Mouse (Mus musculus): ENCODE data around the gene Gpr1. TPM values are rescaled to one million over a fixed set of nuclear protein-coding genes. Genes with fewer than 3 reads are reported as not detected.

The Gpr1 gene
- total and polyA plus RNA-seq, 3 experiments, result 0.02 to 0.16 TPM; not detected in 1

DNA sequence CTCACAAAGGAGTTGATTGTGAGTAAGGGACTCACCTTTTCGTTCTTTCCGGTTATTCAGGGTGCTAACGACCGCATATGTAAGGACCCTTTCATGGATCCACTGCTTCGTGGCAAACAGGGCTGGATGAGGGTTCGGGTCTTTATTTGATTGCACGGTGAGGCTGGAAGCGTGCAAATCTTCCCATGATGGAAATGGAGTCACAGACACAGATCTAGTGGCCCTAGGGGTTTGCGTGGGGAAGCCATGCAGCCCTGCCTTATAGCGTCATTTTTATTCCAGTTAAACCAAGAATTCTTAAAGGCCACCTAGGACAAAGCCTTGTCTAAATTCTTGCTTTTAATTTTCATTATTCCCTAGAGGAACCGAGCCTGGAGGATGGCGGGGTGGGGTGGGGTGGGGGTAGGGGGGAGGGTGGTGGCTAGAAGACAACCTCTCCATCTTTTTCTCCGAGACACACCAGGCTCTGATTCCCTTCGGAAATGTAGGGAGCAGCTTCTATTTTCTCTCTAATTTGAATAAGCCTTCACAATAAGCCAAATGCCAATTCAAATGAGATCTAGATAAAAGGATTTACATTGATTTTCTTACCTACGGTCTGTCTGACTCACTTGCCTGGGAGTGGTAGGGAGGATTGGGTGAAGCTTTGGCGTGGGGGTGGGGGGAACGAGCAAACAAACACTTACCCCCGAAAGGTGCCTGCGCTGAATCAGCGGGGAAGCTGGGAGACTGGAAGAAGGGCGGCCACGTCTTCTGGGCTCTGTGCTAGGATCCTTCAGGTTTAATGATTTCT lies 669 bp downstream of the Gpr1 start:
- DNase-seq (ENCODE audit: low spot score) (no peak), ATAC-seq (ENCODE audit: extremely low read depth, insufficient number of reproducible peaks, low FRiP score, poor library complexity, severe bottlenecking) (no peak)
- Histone ChIP-seq H3K27me3 (ENCODE audit: insufficient read depth, low read length) (peaks cover 9% of the 10 kb centered on the region), H3K36me3 (replicated peaks) (no peaks in the 10 kb centered on the region), H3K9me3 (replicated peaks) (no peaks in the 10 kb centered on the region), H3K4me1 (ENCODE audit: insufficient read depth, low read depth, low read length) (peaks cover 2% of the 10 kb centered on the region; the same call in 1 of the 2 replicates), H3K4me3 (ENCODE audit: low read depth, low read length) (no peak overlapping the region)
- no peak for TF ChIP-seq TAL1 (conservative IDR thresholded peaks at IDR 0.05; ENCODE audit: low read depth, low read length)

DNA sequence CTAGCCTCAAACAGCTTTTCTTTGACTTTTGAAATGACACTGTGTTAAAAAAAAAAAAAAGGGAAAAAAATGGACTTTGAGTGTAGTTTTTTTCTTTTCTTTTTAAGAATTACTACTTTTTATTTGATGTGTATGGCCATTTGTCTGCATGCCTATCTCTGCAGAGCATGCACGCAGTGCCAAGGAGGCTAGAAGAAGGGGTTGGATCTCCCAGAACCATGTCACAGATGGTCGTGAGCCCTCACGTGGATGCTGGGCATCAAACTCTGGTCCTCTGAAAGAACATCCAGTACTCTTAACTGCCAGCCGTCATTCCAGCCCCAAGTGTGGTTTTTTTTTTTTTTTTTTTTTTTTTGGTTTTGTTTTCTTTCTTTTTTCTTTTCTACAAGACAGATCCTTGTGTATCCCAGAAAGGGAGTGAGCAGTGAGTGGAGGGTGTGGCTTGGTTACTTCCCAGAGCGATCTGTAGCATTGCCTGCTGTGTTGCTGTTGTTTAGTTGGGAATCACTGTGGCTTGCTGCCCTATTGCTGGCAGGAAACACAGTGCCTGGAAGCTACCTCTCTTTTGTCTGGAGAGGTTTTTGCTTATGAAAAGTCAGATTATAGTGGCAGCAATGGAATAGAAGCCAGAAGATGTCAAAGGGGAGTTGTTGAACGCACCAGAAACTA lies 4.3 kb downstream of the Gpr1 start:
- no peak for TF ChIP-seq GATA2 (IDR thresholded peaks at IDR 0.05; ENCODE audit: borderline replicate concordance, low read depth, low read length)
- TF ChIP-seq TAL1 (conservative IDR thresholded peaks at IDR 0.05; ENCODE audit: low read depth, low read length), result no peak
- no peaks in the 10 kb centered on the region for H3K9me3 ChIP-seq (replicated peaks)
- no peaks in the 10 kb centered on the region for H3K4me1 ChIP-seq (ENCODE audit: insufficient read depth, low read depth, low read length)
- no peaks in the 10 kb centered on the region for H3K36me3 ChIP-seq (replicated peaks)
- ATAC-seq (ENCODE audit: extremely low read depth, insufficient number of reproducible peaks, low FRiP score, poor library complexity, severe bottlenecking) (no peak), DNase-seq (ENCODE audit: low spot score) (no peak)
- peaks cover 8% of the 10 kb centered on the region for H3K27me3 ChIP-seq (ENCODE audit: insufficient read depth, low read length)
- no peak overlapping the region for H3K4me3 ChIP-seq (ENCODE audit: low read depth, low read length)

DNA sequence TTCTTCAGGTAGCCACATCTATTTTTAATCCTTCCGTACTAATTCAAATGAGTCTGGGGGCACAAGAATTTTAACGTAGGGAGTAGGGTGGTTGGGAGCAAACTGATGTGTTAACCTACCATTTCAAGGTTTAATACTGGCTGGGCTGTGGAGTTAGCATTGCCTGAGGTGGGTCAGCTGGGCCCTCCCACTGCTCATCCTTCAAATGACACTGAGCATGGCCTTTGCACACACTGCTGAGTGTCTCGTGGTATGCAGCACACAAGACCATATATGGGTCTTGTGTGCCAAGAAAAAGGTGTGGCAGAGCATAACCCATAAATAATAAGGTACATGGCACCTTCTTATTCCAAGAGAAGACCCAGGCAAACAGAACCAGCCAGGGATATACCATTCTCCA lies 6.7 kb downstream of the Gpr1 start:
- no peaks in the 10 kb centered on the region for H3K36me3 ChIP-seq (replicated peaks)
- no peak for ATAC-seq (ENCODE audit: extremely low read depth, insufficient number of reproducible peaks, low FRiP score, poor library complexity, severe bottlenecking)
- H3K9me3 ChIP-seq (replicated peaks), result no peaks in the 10 kb centered on the region
- H3K4me1 ChIP-seq (ENCODE audit: insufficient read depth, low read depth, low read length), result peaks cover 3% of the 10 kb centered on the region; the same call in 1 of the 2 replicates
- no peak overlapping the region for H3K4me3 ChIP-seq (ENCODE audit: low read depth, low read length)
- no peak for TF ChIP-seq POLR2AphosphoS5 (IDR thresholded peaks at IDR 0.05; ENCODE audit: insufficient replicate concordance, low read depth, low read length)
- TF ChIP-seq GATA2 (IDR thresholded peaks at IDR 0.05; ENCODE audit: borderline replicate concordance, low read depth, low read length), result no peak
- no peak for TF ChIP-seq TAL1 (conservative IDR thresholded peaks at IDR 0.05; ENCODE audit: low read depth, low read length)
- no peak for TF ChIP-seq CTCF (IDR thresholded peaks at IDR 0.05; ENCODE audit: low read depth, low read length)
- TF ChIP-seq GATA1 (IDR thresholded peaks at IDR 0.05; ENCODE audit: borderline replicate concordance, low read length), result no peak
- no peak for DNase-seq (ENCODE audit: low spot score)
- H3K27me3 ChIP-seq (ENCODE audit: insufficient read depth, low read length), result peaks cover 18% of the 10 kb centered on the region

DNA sequence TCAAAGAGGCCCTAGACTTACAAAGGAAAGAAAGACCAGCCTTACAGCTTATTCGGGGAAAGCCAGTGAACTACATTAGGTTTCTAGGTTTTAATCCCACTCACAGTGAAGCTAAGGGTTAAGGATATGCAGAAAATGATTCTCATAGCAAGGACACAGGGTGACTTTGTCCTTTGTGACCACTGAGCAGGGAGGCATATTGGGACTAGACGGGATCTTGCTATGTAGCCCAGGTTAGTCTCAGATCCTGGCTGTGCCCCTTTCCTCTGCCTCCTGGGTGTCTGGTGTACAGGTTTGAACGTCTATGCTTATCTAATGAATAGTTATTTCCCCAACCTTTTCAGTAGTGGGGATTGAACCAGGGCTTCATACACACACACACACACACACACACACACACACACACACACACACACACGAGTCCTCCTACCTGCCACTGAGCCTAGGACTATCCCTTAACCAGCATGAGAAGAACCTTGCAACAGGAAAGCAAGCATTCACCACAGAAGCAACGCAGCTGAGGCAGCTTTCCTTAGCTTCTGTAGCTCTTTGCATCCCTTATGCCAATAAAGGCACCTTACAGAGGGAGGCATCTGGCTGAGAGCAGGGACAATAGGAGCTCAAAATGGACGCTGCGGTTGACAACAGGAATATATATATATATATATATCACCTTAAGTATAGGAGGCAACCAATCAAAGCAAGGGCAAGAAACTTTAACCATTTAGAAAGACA lies 9.5 kb downstream of the Gpr1 start:
- Histone ChIP-seq H3K27me3 (ENCODE audit: insufficient read depth, low read length) (peaks cover 26% of the 10 kb centered on the region), H3K9me3 (replicated peaks) (no peaks in the 10 kb centered on the region), H3K4me1 (ENCODE audit: insufficient read depth, low read depth, low read length) (peaks cover 3% of the 10 kb centered on the region; the same call in 1 of the 2 replicates), H3K36me3 (replicated peaks) (no peaks in the 10 kb centered on the region), H3K4me3 (ENCODE audit: low read depth, low read length) (no peak overlapping the region)
- DNase-seq (ENCODE audit: low spot score) (no peak), ATAC-seq (ENCODE audit: extremely low read depth, insufficient number of reproducible peaks, low FRiP score, poor library complexity, severe bottlenecking) (no peak)
- TF ChIP-seq TAL1 (conservative IDR thresholded peaks at IDR 0.05; ENCODE audit: low read depth, low read length), result no peak
- no peak for TF ChIP-seq GATA1 (IDR thresholded peaks at IDR 0.05; ENCODE audit: borderline replicate concordance, low read length)
- no peak for TF ChIP-seq GATA2 (IDR thresholded peaks at IDR 0.05; ENCODE audit: borderline replicate concordance, low read depth, low read length)
- TF ChIP-seq CTCF (IDR thresholded peaks at IDR 0.05; ENCODE audit: low read depth, low read length), result no peak
- no peak for TF ChIP-seq POLR2AphosphoS5 (IDR thresholded peaks at IDR 0.05; ENCODE audit: insufficient replicate concordance, low read depth, low read length)

DNA sequence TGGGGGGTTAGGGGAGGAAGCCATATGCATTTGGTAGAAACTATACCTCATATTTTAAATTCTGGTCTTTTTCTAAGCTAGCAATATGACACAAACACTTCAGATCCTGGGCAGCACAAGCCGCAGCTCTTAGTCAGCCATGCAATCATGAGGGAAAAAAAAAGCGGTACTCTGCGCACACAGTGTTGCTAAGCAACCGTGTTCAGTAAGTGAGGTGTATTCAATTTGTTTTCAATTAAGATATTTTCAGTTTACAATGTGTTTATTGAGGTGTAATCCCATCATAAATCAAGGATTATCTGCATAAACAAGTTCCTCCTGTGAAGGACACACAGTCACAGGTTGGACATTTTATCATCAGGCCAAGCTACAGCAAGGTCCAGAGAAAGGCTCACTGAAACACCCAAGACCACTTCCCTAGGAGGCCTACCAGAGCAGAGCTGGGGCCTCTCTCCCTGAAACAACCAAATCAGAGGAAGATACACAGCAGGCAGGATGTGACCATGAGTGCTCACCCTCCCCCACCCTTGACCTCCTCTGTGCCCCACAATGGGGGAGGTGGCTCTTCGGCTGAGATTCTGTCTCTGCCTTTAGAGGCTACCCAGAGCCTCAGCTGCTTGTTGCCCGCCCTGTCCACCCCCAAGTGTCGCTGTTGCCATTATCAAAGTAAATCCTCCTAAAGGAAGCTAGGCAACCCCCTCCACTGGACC lies 10.2 kb downstream of the Gpr1 start:
- no peak for ATAC-seq (ENCODE audit: extremely low read depth, insufficient number of reproducible peaks, low FRiP score, poor library complexity, severe bottlenecking)
- H3K36me3 ChIP-seq (replicated peaks), result no peaks in the 10 kb centered on the region
- DNase-seq (ENCODE audit: low spot score), result no peak
- no peak for TF ChIP-seq TAL1 (conservative IDR thresholded peaks at IDR 0.05; ENCODE audit: low read depth, low read length)
- TF ChIP-seq CTCF (IDR thresholded peaks at IDR 0.05; ENCODE audit: low read depth, low read length), result no peak
- TF ChIP-seq GATA2 (IDR thresholded peaks at IDR 0.05; ENCODE audit: borderline replicate concordance, low read depth, low read length), result no peak
- no peak for TF ChIP-seq GATA1 (IDR thresholded peaks at IDR 0.05; ENCODE audit: borderline replicate concordance, low read length)
- TF ChIP-seq POLR2AphosphoS5 (IDR thresholded peaks at IDR 0.05; ENCODE audit: insufficient replicate concordance, low read depth, low read length), result no peak
- H3K27me3 ChIP-seq (ENCODE audit: insufficient read depth, low read length), result peaks cover 27% of the 10 kb centered on the region
- H3K4me3 ChIP-seq (ENCODE audit: low read depth, low read length), result no peak overlapping the region
- no peaks in the 10 kb centered on the region for H3K9me3 ChIP-seq (replicated peaks)
- H3K4me1 ChIP-seq (ENCODE audit: insufficient read depth, low read depth, low read length), result peaks cover 3% of the 10 kb centered on the region; the same call in 1 of the 2 replicates

DNA sequence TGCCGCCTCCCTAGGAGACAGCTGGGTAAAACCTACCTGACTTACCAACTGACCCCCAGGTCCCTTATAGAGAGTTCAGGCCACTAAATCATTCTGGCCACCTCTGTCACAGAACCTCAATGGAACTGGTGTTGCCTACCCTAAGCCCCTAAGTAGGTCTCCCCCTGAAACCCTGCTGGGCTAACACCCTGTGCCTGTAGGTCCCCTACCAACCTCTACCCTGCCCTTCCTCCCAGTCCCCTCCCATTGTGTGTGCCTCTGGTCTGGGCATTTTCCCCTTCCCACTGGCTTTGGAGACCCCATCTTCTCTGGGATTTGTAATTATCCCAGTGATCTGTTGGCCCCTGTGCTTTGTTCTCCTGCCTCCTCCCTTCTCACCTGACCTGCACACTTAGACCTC lies 10.9 kb downstream of the Gpr1 start:
- Histone ChIP-seq H3K9me3 (replicated peaks) (no peaks in the 10 kb centered on the region), H3K4me3 (ENCODE audit: low read depth, low read length) (no peak overlapping the region), H3K36me3 (replicated peaks) (no peaks in the 10 kb centered on the region), H3K27me3 (ENCODE audit: insufficient read depth, low read length) (peaks cover 27% of the 10 kb centered on the region), H3K4me1 (ENCODE audit: insufficient read depth, low read depth, low read length) (peaks cover 3% of the 10 kb centered on the region; the same call in 1 of the 2 replicates)
- DNase-seq (ENCODE audit: low spot score) (no peak), ATAC-seq (ENCODE audit: extremely low read depth, insufficient number of reproducible peaks, low FRiP score, poor library complexity, severe bottlenecking) (no peak)
- TF ChIP-seq CTCF (IDR thresholded peaks at IDR 0.05; ENCODE audit: low read depth, low read length) (no peak), TAL1 (conservative IDR thresholded peaks at IDR 0.05; ENCODE audit: low read depth, low read length) (no peak), GATA1 (IDR thresholded peaks at IDR 0.05; ENCODE audit: borderline replicate concordance, low read length) (no peak), POLR2AphosphoS5 (IDR thresholded peaks at IDR 0.05; ENCODE audit: insufficient replicate concordance, low read depth, low read length) (no peak), GATA2 (IDR thresholded peaks at IDR 0.05; ENCODE audit: borderline replicate concordance, low read depth, low read length) (no peak)
